Mouse (Mus musculus): Measurements from ENCODE around the gene Cst7. TPM values are rescaled to one million over a fixed set of nuclear protein-coding genes. Genes with fewer than 3 reads are reported as not detected.
"Not testable (repeated sequence)": the region's sequence is repeated elsewhere in the genome, so short reads cannot be mapped to it uniquely, and the experiment has no call there.

Gene Cst7
- not detected in 2 replicates for polyA plus RNA-seq (2012; ENCODE audit: insufficient read depth, insufficient read length, low replicate concordance, missing spikeins)

DNA sequence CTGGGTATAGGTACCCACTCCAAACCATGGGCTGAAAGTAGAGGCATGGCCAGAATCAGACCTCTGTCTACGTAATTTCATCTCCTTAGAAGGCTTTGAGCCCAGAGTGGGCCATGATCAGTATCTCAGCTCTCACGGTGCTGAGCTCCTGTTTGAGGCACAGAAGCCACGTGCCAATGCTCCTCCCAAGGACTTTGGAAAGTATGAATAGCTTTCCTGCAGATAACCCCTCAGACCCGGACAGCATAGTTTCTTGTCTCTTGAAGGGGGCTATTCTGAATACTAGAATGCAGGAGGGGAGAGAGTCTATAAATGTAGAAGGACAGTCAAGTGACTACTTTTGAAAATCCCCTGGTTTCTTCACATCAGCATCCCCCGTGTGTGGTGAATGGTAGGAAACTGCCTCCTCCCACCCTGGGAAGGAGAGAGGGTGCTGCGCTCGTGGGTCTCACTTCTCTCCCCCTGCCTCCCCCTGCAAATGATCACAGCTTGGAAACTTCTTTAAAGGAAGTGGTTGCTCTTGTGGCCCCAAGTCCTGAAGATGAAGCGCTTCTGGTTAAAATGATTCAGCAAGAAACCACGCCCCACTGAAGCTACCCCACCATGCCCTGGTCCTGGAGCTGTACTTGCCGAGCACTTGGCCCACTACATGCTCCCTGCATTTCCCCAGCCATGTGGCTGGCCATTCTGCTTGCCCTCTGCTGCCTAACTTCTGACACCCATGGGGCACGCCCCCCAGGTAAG is at the start of gene Cst7:
Gene Cst7 (plus strand): TSS at position 569 of the 744 bp plus-strand sequence.
- WGBS: 78% methylated on average over 11 of the region's 11 CpGs
- no peaks in the 10 kb centered on the region for H3K4me1 ChIP-seq (ENCODE audit: control insufficient read depth, insufficient read depth, low read length)
- no peak within 1 kb of the TSS for H3K27ac ChIP-seq (ENCODE audit: insufficient read depth, low read depth, low read length)
- TF ChIP-seq CTCF (IDR thresholded peaks at IDR 0.05; ENCODE audit: insufficient read depth, low read depth, low read length): no peak
- TF ChIP-seq POLR2A (IDR thresholded peaks at IDR 0.05; ENCODE audit: insufficient read depth, low read depth, low read length): no peak
- H3K4me3 ChIP-seq (ENCODE audit: insufficient read depth, low read depth, low read length): no peak within 1 kb of the TSS

DNA sequence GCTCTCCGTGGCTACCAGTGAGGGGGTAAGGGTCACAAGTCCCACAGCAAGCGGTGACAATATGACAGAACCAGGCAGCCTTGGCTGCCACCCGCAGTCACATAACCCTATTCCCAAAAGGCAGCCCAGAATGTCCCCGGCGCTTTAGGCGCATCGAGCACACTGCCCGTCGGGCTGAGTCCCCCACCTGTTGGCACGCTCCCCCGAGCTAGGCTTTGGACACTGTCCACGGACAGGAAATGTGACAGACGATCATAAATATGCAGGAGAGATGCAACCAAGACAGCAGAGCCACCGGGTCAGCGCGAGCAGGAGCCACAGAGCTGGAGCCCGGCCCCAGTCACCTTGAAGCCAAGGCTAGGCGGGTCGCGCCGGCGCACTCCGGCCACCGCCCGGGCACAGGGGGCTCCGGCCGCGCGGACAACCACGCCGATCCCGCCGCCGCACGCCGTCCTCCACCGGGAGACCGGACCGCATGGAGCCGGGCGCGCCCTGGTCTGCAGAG is 44.5 kb upstream of the Cst7 start:
- TF ChIP-seq CTCF (IDR thresholded peaks at IDR 0.05; ENCODE audit: insufficient read depth, low read depth, low read length) (no peak), POLR2A (IDR thresholded peaks at IDR 0.05; ENCODE audit: insufficient read depth, low read depth, low read length) (no peak)
- H3K4me3 ChIP-seq (ENCODE audit: insufficient read depth, low read depth, low read length): no peak overlapping the region
- WGBS: 3% methylated on average over 42 of the region's 42 CpGs
- peaks cover 6% of the 10 kb centered on the region for H3K4me1 ChIP-seq (ENCODE audit: control insufficient read depth, insufficient read depth, low read length)
- no peak overlapping the region for H3K27ac ChIP-seq (ENCODE audit: insufficient read depth, low read depth, low read length)

DNA sequence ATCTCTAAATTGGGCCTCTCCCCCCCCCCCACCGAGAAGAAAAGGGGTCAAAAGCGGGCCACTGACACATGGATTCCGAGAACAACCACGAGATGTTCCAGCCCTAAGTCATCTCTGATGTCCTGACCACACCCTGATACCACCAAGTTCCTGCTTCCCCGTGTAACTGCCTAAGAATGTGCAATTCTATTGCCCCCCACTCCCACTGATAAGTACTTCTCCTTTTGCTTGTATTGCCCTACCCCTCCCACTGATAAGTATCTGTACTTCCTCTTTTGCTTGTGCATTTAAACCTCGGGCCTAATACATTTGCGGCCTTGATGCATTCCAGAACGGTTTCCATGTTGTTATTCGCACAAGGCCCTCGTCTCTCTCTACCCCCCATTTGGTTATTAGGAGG is 20.6 kb upstream of the Cst7 start:
- not testable (repeated sequence) for H3K27ac ChIP-seq (ENCODE audit: insufficient read depth, low read depth, low read length); H3K4me3 ChIP-seq (ENCODE audit: insufficient read depth, low read depth, low read length); H3K4me1 ChIP-seq (ENCODE audit: control insufficient read depth, insufficient read depth, low read length)
- 89% methylated on average over 10 of the region's 10 CpGs for WGBS

DNA sequence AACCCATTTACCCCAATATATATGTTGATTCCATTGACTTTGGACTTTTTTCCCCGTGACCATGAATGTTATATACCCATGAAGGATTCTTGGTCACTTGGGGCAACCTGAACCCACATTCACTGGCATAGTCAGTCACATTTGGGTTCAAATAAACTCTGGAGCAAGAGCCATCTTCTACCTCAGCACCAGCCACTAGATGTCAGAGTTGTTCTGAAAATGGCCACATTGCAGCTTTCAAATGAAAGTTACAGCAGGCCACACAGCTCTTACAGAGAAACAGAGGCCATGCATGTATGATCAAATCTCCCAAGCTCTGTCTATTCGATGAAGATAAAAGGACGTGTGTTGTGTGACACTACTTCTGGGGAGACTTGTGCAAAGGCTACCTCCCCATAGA is 11.6 kb upstream of the Cst7 start:
- no peaks in the 10 kb centered on the region for H3K4me1 ChIP-seq (ENCODE audit: control insufficient read depth, insufficient read depth, low read length)
- no peak overlapping the region for H3K4me3 ChIP-seq (ENCODE audit: insufficient read depth, low read depth, low read length)
- no peak overlapping the region for H3K27ac ChIP-seq (ENCODE audit: insufficient read depth, low read depth, low read length)
- no peak for TF ChIP-seq POLR2A (IDR thresholded peaks at IDR 0.05; ENCODE audit: insufficient read depth, low read depth, low read length)
- no peak for TF ChIP-seq CTCF (IDR thresholded peaks at IDR 0.05; ENCODE audit: insufficient read depth, low read depth, low read length)
- 47% methylated on average over 3 of the region's 3 CpGs for WGBS

DNA sequence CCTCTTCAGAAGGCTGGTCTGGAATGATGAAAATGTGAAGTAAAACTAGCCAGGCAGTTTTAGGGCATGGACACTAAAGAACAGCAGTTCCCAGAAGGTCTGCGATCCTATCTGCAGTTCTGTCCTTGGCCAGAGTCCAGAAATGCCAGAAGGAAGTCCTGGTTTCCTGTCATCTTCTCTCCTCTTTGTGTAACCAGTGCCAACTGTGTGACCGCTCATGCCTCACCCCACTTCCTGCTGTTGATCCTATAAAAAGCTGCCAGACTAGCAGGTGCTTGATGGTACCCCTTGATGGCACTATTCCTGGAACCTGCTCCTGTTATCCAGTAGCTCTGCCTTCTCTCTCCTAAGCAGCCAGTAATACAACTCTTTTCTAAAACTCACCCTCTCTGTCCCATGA is 3.2 kb upstream of the Cst7 start:
- Histone ChIP-seq H3K27ac (ENCODE audit: insufficient read depth, low read depth, low read length) (no peak overlapping the region), H3K4me3 (ENCODE audit: insufficient read depth, low read depth, low read length) (no peak overlapping the region), H3K4me1 (ENCODE audit: control insufficient read depth, insufficient read depth, low read length) (no peaks in the 10 kb centered on the region)
- WGBS: 84% methylated on average over 2 of the region's 2 CpGs
- TF ChIP-seq CTCF (IDR thresholded peaks at IDR 0.05; ENCODE audit: insufficient read depth, low read depth, low read length) (no peak), POLR2A (IDR thresholded peaks at IDR 0.05; ENCODE audit: insufficient read depth, low read depth, low read length) (no peak)

DNA sequence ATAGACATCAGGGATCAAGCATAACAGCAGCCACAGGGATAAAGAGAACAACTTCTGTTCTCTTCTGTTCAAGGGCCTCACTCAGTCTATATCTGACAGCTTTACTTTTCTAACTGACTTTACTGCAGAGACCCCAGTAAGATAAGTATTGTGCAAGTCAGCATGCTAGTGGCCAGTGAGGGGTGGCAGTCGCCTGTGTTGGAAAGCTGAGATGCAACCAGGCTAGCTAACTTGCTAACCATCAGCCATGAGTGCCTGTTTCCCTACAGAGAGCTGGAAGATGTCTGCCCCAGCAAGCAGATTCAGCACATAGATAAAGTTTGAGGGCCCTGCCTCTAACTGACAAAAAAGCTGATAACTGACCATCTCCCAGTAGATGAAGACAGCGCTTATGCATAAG is 546 bp downstream of the Cst7 start:
- no peak overlapping the region for H3K4me3 ChIP-seq (ENCODE audit: insufficient read depth, low read depth, low read length)
- no peaks in the 10 kb centered on the region for H3K4me1 ChIP-seq (ENCODE audit: control insufficient read depth, insufficient read depth, low read length)
- WGBS: 86% methylated on average over 2 of the region's 2 CpGs
- no peak for TF ChIP-seq POLR2A (IDR thresholded peaks at IDR 0.05; ENCODE audit: insufficient read depth, low read depth, low read length)
- no peak overlapping the region for H3K27ac ChIP-seq (ENCODE audit: insufficient read depth, low read depth, low read length)

DNA sequence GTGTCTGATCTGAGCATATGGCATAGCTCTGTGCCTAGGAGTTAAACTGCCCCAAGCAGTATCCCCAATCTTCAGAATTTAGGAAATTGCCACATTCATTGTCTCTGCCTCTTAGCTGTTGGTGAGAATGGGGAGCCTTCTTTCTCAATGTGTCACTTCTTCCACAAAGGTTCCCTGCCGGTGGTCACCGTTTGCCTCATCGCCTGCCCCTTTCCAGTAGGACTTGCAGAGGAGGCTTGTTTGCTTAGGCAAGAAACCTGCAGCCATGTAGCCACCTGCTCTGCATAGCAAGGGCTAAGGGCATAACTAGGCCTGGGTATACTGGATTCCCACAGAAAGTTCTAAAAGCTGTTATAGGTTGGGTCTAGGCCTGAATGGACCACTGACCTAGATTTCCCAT is 2.2 kb downstream of the Cst7 start:
- no peaks in the 10 kb centered on the region for H3K4me1 ChIP-seq (ENCODE audit: control insufficient read depth, insufficient read depth, low read length)
- TF ChIP-seq POLR2A (IDR thresholded peaks at IDR 0.05; ENCODE audit: insufficient read depth, low read depth, low read length) (no peak), CTCF (IDR thresholded peaks at IDR 0.05; ENCODE audit: insufficient read depth, low read depth, low read length) (no peak)
- WGBS: 87% methylated on average over 3 of the region's 3 CpGs
- no peak overlapping the region for H3K27ac ChIP-seq (ENCODE audit: insufficient read depth, low read depth, low read length)
- H3K4me3 ChIP-seq (ENCODE audit: insufficient read depth, low read depth, low read length): no peak overlapping the region

DNA sequence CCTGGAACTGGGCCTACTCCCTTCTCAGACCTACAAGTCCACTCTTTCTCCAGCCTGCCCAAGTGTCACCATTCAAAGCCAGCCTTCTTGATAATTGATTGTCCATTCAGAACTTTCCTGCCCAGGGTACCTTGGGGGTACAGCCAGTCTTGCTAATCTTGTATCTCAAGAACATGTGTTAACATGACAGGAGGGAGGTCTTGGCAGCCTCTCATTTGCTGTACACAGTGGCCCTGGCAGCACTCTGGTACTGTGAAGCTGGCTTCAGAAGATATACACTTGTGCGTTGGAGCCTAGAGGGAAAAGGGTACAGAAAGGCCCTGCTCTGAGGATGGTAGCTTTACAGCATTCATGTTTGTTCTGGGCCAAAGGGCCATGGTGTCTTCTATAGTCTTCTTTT is 6.0 kb downstream of the Cst7 start:
- 94% methylated on average over 1 of the region's 1 CpGs for WGBS
- Histone ChIP-seq H3K27ac (ENCODE audit: insufficient read depth, low read depth, low read length) (no peak overlapping the region), H3K4me1 (ENCODE audit: control insufficient read depth, insufficient read depth, low read length) (no peaks in the 10 kb centered on the region), H3K4me3 (ENCODE audit: insufficient read depth, low read depth, low read length) (no peak overlapping the region)
- TF ChIP-seq CTCF (IDR thresholded peaks at IDR 0.05; ENCODE audit: insufficient read depth, low read depth, low read length) (no peak), POLR2A (IDR thresholded peaks at IDR 0.05; ENCODE audit: insufficient read depth, low read depth, low read length) (no peak)

DNA sequence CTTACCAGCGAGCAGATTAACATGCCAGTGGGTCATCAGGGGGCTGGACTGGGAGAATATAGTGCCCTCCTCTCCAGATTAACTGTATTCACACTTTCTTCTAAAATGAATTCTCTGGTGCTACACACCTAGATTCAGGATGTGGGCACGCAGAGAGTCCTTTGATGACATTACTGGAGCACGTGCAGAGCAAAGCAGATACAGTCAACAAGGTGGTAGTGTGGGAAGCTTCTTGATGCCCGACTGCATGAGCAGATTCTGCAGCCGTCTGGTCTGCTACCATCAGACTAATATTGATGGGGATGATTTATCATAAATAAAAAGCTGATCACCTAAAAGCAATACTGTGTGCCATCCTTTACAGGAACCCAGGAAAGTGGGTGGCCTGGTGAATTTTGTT is 8.4 kb downstream of the Cst7 start:
- Histone ChIP-seq H3K4me1 (ENCODE audit: control insufficient read depth, insufficient read depth, low read length) (no peaks in the 10 kb centered on the region), H3K27ac (ENCODE audit: insufficient read depth, low read depth, low read length) (no peak overlapping the region), H3K4me3 (ENCODE audit: insufficient read depth, low read depth, low read length) (no peak overlapping the region)
- 86% methylated on average over 5 of the region's 5 CpGs for WGBS
- TF ChIP-seq POLR2A (IDR thresholded peaks at IDR 0.05; ENCODE audit: insufficient read depth, low read depth, low read length) (no peak), CTCF (IDR thresholded peaks at IDR 0.05; ENCODE audit: insufficient read depth, low read depth, low read length) (no peak)

DNA sequence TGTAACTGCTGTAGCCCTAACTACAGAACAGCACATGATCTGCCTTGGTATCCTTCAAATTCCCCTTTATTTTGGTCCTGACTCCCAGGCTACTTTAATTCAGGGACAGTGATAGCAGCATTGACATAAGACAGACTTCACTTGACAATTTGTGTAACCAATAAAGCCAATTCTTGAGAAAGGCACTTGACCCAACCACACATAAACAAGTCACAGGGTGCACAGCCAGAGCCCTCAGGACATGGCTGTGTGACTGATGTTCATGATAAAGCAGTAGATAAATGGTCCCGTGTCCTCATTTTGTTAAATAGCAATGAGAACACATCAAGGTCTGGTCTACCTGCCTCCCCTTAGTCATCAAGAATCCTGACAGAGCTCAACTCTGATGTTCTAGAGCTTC is 9.4 kb downstream of the Cst7 start:
- Histone ChIP-seq H3K4me3 (ENCODE audit: insufficient read depth, low read depth, low read length) (no peak overlapping the region), H3K27ac (ENCODE audit: insufficient read depth, low read depth, low read length) (no peak overlapping the region), H3K4me1 (ENCODE audit: control insufficient read depth, insufficient read depth, low read length) (no peaks in the 10 kb centered on the region)
- WGBS: 93% methylated on average over 1 of the region's 1 CpGs
- TF ChIP-seq POLR2A (IDR thresholded peaks at IDR 0.05; ENCODE audit: insufficient read depth, low read depth, low read length) (no peak), CTCF (IDR thresholded peaks at IDR 0.05; ENCODE audit: insufficient read depth, low read depth, low read length) (no peak)

Measured in olfactory bulb, adult 2 months (tissue).